Mouse (Mus musculus) frontal cortex, adult (tissue): ENCODE results near the gene Gm614.
A peak's percentile ranks its signal among the peaks of the same experiment; 100 is the strongest.

ENCODE experiments used
- ATAC-seq: cut with Nextera tagmentation; 2 replicates; pipeline ENCODE4 v1.9.2; 2017; ENCODE audit warnings: mild to moderate bottlenecking, moderate library complexity, mixed read lengths; ENCODE audit not compliant: low TSS enrichment

Gene Gm614

DNA sequence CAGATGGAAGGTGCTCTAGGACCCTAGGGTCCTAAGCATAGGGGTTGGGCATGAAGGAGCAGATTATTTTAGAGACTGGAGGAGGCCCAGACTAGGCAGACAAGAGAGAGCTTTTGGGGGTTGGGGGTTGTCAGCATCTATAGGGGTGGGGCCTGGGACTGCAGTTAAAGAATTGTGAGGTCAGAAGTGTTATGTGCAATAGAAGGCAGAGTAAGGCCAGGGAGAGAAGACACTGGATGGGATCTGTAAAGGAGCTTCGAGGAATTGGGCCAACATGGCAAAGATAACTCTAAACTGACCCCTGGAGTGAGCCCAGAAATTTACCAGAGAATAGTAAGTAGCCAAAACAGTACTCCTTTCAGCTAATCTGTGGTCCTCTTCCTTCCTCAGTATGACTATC, at the start of gene Gm614:
Gene Gm614, minus strand, starts transcription at position 101 of the 400 bp plus-strand sequence.
- no peak for ATAC-seq

DNA sequence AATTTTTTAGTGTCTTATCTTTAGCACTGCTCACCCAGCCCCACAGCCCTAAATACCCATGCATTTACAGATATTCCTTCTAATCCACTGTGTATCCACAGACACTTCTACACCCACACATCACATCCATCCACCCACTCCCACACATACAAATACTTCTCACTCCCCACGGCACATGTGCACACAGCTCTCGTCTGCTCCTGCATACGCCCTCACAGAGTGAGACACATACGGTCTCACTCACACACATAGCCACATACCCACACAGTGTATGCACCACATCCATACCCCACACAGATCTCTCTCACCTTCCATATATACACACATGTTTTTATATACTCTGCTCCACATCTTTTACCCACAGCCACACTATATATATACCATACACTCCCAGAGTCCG, 45.5 kb upstream of the Gm614 start:
- ATAC-seq = peak; percentile 52

DNA sequence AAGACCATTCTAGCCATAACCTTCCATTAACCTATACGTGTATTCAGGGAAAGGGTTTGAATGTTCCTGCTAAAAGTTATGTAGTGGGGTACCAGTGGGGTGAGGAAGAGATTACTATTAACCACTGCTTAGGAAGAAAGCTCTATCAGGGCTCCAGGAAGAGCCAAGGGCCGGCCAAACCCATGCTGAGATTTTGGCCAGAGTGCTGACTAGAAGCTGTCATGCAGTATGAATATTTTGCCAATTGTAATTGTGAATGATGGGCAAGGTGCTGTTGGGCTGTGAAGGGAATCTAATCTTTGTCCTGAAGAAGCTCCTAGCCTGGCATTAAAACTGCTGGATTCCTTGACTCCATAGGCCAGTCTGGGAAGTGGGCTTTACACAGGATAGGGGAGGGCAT, 40.9 kb upstream of the Gm614 start:
- ATAC-seq = no peak

DNA sequence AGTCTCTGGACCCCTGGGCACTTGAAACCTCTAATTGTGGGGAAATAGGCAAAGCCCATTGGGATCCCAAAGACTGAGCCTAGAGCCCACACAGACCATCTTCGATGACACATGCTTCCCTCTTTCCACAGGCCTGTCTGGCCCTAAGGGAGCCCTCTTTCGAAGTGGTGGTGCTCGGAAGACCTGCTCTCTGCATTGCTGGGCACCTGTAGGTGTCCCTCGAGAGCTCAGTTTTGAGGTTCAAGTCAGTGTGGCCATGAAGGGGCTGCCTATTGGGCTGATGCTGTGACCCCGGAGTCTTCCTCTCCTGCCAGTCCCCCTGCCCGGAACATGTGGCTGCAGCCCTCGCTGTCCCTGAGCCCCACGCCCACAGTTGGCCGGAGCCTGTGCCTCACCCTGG, 37.9 kb upstream of the Gm614 start:
- peak; percentile 36; the same call in 1 of the 2 replicates for ATAC-seq

DNA sequence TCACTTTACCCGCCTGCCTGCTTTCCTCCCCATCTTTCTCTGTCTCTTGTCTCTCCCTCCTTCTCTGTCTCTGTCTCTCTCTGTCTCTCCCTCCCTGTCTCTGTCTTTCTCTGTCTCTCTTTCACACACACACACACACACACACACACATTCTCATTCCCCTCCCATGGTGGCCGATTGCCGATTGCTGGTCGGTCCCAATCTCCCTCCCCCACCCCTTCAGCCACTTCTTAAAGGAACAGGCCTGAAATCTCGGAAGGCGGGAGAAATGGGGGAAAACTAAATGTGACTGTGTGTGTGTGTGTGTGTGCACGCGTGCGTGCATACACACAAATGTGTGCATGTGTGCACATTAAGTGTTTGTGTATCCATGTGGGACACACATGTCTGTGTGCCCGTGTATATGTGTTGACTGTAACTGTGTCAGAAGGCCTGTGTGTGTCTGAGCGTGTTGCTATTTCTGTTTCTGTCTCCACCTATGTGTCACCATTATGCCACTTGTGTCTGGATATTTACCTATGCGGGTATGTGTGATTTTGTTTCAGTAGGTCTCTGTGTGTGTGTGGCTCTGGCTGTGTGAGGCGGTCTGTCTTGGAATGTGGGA, 36.7 kb upstream of the Gm614 start:
- 0 out of 2 replicates have a peak, but pooled peaks have one; percentile 12 for ATAC-seq

DNA sequence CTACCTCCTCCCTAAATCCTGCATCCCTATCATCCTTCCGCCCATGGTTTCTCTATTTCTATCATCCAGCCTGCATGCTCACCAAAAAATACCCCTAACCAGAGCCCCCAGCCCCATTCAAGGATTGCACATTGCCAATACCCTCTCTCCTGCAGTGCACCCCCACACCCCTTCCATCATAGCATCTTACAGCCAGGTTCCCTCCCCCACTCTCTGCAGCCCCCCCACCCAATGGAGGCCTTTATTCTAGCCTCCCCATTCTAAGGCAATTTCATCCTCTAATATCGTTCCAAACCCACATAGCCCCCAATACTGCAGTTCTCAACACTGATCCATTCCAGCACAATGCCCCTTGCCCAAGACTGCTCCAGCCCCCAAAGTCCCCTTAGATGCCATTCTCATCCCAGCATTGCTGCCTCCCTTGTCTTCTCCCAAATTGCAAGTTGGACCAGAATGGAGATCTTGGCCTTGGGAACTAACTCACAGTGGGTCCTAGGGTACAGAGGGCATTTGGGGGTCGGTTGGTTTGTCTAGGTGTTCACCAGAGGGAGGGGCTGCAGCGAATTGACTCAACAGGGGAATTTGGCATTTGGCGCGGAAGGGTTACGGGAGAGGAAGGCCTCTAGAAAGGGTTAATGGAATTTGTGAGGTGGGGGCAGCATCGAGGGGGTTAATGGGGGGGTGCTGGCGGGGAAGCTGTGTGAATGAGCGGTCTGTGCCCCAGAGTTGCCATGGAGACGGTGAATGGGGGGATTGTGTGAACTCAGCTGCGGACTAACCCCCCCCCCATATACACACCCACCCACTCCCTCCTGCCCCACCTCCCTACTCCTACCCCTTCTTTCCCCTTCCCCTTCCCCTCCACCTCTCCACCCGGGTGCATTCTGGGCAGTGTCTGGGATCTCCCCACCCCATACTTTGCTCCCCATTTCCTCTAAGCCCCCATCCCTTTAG, 36.0 kb upstream of the Gm614 start:
- no peak for ATAC-seq

DNA sequence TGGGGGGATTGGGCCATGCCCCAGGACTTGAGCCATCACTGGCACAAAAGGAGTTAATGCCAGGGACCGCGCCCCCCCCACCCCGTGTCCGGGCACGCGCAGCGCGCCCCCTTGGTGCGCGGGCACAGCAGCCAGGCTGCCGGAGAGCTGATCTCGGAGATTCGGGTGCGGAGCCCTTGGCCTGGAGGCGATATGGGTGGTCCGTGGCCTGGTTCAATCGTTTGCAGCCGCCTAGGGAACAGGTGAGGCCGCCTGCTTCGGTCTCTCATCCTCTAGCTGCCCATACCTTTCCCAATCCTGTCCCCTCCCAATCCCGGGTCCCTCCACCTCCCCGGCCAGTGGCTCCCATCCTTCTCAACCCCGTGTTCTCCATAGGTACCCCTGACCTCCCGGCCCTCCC, 35.3 kb upstream of the Gm614 start, which contains the start of gene Nlgn3:
Gene Nlgn3, plus strand, starts transcription at position 114 of the 400 bp plus-strand sequence.
- ATAC-seq = peak; percentile 24; the same call in 1 of the 2 replicates

DNA sequence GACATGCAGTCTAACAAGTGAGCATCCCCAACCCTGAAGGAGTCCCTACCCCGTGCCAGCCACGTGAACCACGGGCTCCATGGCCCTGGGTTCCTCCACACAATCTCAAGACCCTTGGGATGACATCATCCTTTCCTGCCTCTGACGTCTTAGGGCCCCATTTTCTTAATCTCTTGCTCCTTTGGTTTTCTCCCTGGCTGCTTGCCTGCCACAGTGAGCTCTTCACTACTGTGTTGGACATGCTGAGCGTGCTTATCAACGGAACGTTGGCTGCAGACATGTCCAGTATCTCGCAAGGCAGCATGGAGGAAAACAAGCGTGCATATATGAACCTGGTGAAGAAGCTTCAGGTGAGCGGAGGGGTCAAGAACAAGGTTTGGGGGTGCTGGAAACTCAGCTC, 26.3 kb upstream of the Gm614 start:
- ATAC-seq = no peak

DNA sequence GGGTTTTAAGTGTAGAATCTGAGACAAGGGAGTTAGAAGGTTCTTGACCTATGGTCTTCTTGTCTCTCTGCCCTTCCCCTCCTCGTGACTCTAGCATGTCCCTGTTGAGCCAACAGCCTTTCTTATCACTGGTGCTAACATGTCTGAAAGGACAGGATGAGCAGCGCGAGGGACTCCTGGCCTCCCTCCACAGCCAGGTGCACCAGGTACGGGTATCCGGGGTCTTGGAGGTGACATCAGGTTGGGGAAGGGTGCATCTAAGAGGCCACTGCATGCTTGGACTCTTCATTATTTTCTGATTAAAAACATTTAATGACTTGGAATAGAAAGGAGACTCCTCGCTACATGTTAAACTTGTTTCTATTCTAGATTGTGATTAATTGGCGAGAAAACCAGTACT, 25.2 kb upstream of the Gm614 start:
- ATAC-seq = no peak

DNA sequence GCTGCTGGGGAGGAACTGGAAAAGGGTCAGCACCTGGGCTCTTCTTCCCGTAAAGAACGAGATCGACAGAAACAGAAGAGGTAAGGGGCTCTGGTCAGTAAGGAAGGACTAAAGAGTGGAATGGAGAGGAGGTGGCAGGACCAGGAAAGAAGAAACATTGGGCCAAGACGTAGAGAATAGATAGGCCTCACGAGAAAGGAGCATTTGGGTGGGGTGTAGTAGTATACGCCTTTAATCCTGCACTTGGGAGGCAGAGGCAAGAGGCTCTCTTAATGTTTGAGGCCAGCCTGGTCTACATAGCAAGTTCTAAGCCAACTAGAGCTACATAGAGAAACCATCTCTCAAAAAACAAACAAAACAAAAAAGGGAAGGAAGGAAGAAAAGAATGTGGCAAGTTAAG, 24.6 kb upstream of the Gm614 start:
- ATAC-seq = no peak

DNA sequence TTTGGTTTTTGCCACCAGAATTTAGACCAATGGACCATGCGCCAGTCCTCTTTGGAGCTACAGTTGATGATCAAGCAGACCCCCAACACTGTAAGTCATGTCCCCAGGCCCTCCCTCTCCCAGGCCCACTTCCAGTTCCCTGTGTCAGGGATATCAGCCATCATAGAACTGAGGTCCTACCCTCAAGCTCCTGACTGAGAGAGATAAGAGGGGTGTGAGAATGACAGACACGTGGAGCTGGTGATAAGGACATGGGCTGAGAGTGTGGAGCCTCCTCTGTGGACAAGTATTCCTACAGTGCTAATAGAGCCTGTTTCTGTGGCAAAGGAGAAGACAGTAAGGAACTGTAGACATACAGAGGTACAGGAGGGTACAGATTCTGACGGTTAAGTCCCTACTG, 23.8 kb upstream of the Gm614 start:
- no peak for ATAC-seq

DNA sequence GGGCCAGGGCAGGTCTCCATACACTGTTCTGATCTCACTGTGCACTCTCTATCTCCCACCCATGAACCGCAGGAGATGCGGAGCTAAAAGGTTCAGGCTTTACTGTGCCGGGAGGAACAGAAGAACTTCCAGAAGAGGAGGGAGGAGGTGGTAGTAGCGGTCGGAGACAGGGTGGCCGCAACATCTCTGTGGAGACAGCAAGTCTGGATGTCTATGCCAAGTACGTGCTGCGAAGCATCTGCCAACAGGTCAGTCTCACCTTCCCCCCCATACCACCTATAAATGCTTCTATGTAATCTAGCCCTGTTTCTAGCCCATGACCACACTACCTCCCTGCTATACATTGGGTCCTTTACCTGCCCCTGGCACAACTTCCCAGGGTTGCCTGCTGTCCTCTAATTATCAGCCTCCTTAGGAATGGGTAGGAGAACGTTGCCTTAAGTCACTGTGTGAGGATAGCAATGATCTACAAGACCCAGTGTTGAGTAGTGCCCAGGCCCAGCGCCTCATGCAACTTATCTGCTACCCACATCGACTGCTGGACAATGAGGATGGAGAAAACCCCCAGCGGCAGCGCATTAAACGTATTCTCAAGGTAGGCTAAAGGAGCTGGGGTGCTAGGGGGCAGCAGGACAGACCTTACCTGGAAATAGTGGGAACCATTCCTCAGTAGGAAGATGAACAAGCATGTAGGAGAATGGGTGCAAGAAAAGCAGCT, 22.3 kb upstream of the Gm614 start:
- no peak for ATAC-seq

DNA sequence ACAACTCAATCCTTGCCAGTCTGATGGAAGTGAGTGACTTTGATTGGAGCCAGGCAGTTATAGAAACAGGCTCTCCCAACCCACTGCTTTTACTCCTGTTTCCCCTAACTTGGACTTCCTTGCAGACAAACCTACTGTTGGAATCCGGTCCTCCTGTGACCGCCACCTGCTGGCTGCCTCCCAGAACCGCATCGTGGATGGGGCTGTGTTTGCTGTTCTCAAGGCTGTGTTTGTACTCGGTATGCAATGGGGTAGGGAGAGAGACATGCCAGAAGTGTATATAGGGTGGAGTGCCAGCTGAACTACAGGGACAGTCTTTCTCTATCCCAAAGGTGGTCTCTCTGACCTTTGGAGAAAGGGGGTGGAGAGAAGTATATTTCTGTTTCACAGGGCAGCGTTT, 21.7 kb upstream of the Gm614 start:
- ATAC-seq = peak; percentile 76

DNA sequence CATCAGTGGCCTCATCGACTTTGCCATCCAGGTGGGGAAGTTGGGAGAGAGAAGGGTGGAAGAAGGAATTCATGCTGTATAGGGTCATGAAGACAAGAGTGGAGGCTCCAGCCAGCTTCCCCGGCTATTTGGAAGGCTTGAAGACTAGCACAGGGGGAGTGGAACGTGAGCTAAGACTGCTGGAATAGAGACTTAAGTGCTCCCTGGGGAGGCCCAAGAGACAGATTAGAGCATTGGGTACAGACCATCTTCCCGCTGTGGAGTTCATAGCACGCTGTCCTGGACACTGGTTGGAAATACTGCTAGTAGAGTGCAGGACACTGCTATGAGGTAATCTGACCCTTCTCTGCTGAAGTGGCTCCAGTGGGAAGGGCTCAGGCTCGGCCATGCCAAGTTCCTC, 19.0 kb upstream of the Gm614 start:
- no peak for ATAC-seq

DNA sequence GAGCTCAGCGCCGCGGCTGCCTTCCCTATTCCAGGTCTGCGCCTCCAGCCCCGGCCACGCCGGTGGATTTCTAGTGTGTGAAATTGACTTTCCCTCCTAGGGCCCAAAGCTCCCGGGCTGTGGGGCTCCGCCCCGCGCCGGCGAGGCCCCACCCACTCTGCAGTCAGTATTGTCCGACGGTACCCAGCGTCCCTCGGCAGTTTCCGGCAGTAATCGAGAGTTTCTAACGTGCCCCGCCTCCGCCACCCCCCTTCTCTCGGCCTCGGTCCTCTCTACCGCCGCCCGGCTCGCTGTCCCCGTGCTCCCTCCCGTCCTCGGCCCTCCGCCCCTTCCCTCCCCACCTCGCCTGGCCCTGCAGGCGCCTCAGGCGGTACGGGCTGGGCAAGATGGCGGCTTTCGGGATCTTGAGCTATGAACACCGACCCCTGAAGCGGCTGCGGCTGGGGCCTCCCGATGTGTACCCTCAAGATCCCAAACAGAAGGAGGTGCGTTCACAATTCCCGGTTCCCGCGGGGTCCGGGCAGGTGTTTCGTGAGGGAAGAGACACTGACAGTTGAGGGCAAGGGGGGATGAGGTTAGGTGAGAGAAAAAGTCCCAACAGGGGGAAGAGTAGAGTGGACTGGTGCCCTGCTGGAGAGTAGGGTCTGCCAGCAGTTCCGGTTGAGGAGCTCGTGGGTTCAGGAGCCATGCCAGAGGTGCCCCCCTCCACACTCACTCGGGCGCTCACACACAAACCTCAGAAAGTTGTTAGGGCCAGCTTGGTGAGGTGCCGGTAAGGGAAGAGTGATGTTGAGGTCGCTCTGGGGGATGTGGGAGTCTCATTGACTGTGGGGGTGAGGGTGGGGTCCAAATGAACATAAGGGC, 10.3 kb upstream of the Gm614 start, which contains the start of gene Med12:
Gene Med12, plus strand, starts transcription at position 156 of the 864 bp plus-strand sequence.
- peak; percentile 98 for ATAC-seq

DNA sequence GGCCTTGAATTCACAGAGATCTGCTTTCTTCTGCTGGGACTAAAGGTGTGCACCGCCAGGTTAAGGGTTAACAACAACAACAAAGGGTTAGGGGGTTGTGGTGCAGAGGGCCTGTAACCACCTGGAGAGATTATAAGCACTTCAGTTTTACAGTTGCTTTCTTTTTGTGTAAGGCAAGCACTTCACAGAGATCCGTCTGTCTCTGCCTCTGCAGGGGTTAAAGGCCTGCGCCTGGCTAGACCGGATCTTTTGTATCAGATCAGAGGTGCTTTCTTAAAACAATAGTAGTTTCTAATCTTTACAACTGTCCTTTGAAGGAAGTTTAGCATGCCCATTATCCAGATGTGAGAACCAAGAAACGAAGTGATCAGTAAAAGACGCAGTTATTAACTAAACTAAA, 9.6 kb upstream of the Gm614 start:
- no peak for ATAC-seq

DNA sequence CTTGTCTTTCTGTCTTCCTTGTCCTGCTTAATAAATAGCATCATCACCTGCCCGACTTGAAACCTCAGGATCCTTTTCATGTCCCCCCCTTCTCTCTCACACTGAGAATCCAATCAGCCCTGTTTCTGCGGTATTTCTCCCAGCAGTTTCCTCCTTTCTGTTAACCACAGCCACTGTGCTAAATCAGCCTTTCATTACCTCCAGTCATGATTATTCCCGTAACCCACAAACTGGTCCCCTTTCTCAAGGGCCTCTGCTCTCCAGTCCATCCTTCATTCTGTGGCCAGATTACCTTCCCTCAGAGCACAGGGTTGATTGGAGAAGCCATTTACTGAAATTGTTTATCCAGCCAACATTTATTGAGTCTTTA, 4.9 kb upstream of the Gm614 start, which contains the start of gene Gm20489:
Gene Gm20489, minus strand, starts transcription at position 269 of the 370 bp plus-strand sequence.
- ATAC-seq = no peak

DNA sequence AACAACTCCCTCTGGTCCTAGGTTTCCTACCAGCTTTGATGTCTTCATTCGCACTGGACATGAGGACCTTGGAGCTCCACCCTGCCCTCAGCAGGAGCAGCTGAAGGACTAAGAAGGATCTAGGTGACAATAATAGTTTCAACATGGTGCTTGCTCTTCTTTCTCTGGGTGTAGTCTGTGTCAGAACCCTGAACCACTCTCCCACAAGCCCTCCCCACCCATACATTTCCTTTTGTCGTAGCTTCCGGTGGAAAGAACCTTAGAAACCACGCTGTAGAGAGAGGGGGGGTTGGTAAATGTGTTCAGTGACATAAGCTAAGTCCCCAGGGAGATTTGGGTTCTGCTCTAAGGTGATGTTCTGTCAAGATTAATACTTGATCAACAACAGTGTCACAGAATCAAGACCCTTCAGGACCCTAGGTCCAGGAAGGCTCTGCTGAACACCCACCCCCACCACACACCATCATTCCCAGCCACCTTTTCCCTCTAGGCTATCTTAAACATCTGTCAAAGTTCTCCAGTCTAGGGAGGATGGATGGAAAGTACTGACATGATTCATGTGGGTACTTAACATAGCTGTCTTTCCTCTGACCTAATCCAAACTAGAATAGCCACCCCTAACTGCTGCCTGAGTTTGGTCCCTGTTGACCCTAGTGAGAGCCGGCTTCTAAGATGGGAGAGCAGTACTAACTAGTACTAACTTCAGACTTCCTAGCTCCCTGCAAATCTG, 4.4 kb upstream of the Gm614 start, which contains the start of gene Il2rg:
Gene Il2rg, minus strand, starts transcription at position 231 of the 730 bp plus-strand sequence.
- ATAC-seq = no peak

DNA sequence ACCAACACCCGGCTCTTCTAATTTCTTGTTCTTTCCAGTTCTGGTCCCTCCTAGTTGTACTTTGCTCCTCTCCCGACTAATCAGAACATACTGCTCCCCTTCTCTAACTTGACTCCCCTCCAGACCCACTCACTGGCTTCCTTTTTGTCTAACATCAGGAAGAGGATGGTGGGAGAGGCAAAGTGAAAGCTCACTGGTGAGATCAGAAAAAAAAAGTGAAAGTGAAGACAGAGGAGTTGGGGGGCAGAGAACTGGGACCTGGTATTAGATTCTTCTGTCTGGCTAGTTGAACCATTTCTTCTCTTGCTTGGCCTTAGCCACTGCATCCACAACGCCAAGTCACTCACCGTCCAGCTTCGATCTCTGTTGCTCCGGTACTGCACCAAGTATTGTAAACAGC, 2.8 kb upstream of the Gm614 start:
- ATAC-seq = no peak
